8 mouse cellular contexts compared by ENCODE assay signal in genomic region chr11:94385977-94386771, GRCm38 (mm10). TPM values are rescaled to one million over a fixed set of nuclear protein-coding genes. Genes with fewer than 3 reads are reported as not detected.
DNase-seq lines count a peak whose midpoint lies in the region.

No protein-coding gene starts in this region.

- DNase-seq in layer of hippocampus, adult 9-11 months: peak; percentile 77
- DNase-seq in layer of hippocampus, postnatal 25 days (ENCODE audit: extremely low spot score in 1 of 2, low spot score in 1 of 2): no peak
- peak; percentile 40 for DNase-seq in heart, postnatal 25 days (ENCODE audit: low spot score)
- DNase-seq in kidney, postnatal 25 days: peak; percentile 66 to 77
- DNase-seq in spleen, postnatal 10 days (ENCODE audit: low spot score in 2 of 2): peak; percentile 32 to 56
- no peak for DNase-seq in frontal cortex, adult 2 months (ENCODE audit: extremely low spot score in 1 of 2, low spot score in 1 of 2)

- 5% methylated on average over 10 of the region's 12 CpGs for WGBS in macrophage (ENCODE audit: missing documents)

- H3K27ac ChIP-seq in brown adipose tissue, adult 24 weeks (replicated peaks; ENCODE audit: low read depth, low read length): peak overlapping the region; percentile 38
- H3K27ac ChIP-seq in macrophage: peak overlapping the region; percentile 86

- peaks cover 82% of the 10 kb centered on the region; the same call in 1 of the 2 replicates for H3K79me2 ChIP-seq in macrophage (ENCODE audit: inconsistent target)

- H3K4me1 ChIP-seq in brown adipose tissue, adult 24 weeks (ENCODE audit: control insufficient read depth, insufficient read depth, insufficient read length, low read length): peaks cover 10% of the 10 kb centered on the region

- intact Hi-C loops in heart, postnatal 25 days (cut with DNase I): no loop called here

- H3K36me3 ChIP-seq in macrophage (ENCODE audit: inconsistent target): no peaks in the 10 kb centered on the region

- no peak overlapping the region for H3K4me3 ChIP-seq in brown adipose tissue, adult 24 weeks (ENCODE audit: insufficient read depth, low read depth, low read length)
- no peak overlapping the region for H3K4me3 ChIP-seq in macrophage (ENCODE audit: inconsistent target)

RNA-seq across cellular contexts. Expression of gene Abcc3, which starts 6.6 kb away (rescaled TPM):
- total RNA-seq in layer of hippocampus, postnatal 25 days (2021): 1 to 10 TPM; 2.0 to 3.0 TPM
- polyA plus RNA-seq in brown adipose tissue, adult 24 weeks (2012; ENCODE audit: insufficient read depth, insufficient read length, missing spikeins): 0.50 and 1.7 TPM in 2 replicates
- total RNA-seq in heart, postnatal 25 days (2021): 1 to 10 TPM; 2.0 to 2.7 TPM
- 100 to 1,000 TPM in 16 of 26 experiments, 10 to 100 TPM in 10; 12.8 to 245 (median 122) TPM for total RNA-seq in macrophage (2018; cell fraction: chromatin; rRNA removed)
- total RNA-seq in macrophage (2018; cell fraction: cytosol; rRNA removed): 100 to 1,000 TPM in 7 of 26 experiments, 10 to 100 TPM in 19; 42.7 to 132 (median 82.8) TPM
- 100 to 1,000 TPM in 12 of 26 experiments, 10 to 100 TPM in 14; 24.0 to 194 (median 94.2) TPM for total RNA-seq in macrophage (2018; cell fraction: nucleus; rRNA removed)
- polyA plus RNA-seq in macrophage (2018): 91.2 to 119 TPM (median 103 TPM) in 3 replicates
- polyA plus RNA-seq in frontal cortex, adult 2 months (2012; rRNA removed): 1.9 and 2.5 TPM in 2 replicates

RNA-seq across cellular contexts. Expression of gene Ankrd40, which starts 58.4 kb away (rescaled TPM):
- 100 to 1,000 TPM; 123 to 125 TPM for total RNA-seq in layer of hippocampus, postnatal 25 days (2021)
- polyA plus RNA-seq in brown adipose tissue, adult 24 weeks (2012; ENCODE audit: insufficient read depth, insufficient read length, missing spikeins): 160 and 214 TPM in 2 replicates
- total RNA-seq in heart, postnatal 25 days (2021): 100 to 1,000 TPM; 263 to 280 TPM
- 10 to 100 TPM; 18.9 to 81.5 (median 44.1) TPM for total RNA-seq in macrophage (2018; cell fraction: chromatin; rRNA removed)
- 10 to 100 TPM; 47.9 to 86.4 (median 61.7) TPM for total RNA-seq in macrophage (2018; cell fraction: cytosol; rRNA removed)
- 10 to 100 TPM; 26.7 to 81.7 (median 44.8) TPM for total RNA-seq in macrophage (2018; cell fraction: nucleus; rRNA removed)
- polyA plus RNA-seq in macrophage (2018): 51.9 to 117 TPM (median 63.5 TPM) in 3 replicates
- polyA plus RNA-seq in frontal cortex, adult 2 months (2012; rRNA removed): 138 and 164 TPM in 2 replicates

Comparison
In these comparisons a context has a peak if more than half of its experiments do, and no peak if none do; other contexts are left out.
1. DNase-seq: peak in layer of hippocampus, adult 9-11 months (single experiment), heart, postnatal 25 days (single experiment), kidney, postnatal 25 days (2 of 2) and spleen, postnatal 10 days (2 of 2); none in layer of hippocampus, postnatal 25 days (0 of 2) and frontal cortex, adult 2 months (0 of 2).
2. RNA of gene Abcc3, which starts 6.6 kb away (polyA plus RNA-seq): 91.2 to 119 TPM in macrophage; 1.9 to 2.5 TPM in frontal cortex, adult 2 months and 0.50 to 1.7 TPM in brown adipose tissue, adult 24 weeks; every median in the first group is over 10 times any median in the second.